Mouse (Mus musculus) yolk sac, embryonic 10.5 days (tissue): ENCODE data around the gene Dpysl5.

Experiments
- DNase-seq: peaks from one replicate; pipeline ENCODE4 v3.0.0-alpha.2; 2017; ENCODE audit warnings: low spot score

Gene Dpysl5

DNA sequence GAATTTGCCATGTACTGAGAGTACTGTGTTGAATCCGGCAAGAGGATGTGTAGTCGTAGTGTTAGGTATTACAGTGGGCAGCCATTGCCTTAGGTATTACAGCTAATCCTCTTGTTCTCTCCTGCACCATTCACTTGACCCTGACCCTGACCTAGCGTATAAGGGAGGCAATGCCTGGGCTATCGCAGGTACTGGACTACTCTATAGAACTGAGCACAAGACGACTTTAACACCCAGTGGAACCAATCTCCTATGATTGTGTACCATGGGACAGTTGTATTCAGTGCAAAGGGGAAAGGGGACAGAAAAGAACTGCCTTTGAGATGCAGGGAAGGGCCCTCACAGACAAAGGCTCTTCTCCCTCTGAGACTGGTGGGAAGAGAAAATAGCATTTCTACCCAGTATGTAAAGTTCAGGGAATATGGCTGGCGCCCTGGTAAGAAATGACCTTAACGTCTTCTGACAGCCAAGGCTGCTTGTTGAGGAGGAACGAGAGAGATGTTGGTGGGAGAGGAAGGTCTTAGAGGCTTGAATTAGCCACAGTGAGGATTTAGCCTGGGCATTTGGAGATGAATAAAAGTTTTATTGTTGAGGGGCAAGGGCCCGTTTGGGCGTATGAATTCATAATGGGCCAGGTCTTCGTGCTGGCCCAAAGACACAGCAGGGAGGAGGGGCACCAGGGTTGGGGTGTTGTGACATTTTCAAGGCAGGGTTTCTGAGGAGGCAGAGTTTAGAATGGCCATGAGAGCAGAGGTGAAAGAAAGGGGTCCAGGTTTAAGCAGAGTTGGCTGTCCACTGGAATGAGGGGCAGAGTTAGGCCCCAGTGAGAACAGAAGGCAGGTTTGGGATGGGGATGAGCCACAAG is 113.0 kb downstream of the Dpysl5 start:
- DNase-seq = no peak

DNA sequence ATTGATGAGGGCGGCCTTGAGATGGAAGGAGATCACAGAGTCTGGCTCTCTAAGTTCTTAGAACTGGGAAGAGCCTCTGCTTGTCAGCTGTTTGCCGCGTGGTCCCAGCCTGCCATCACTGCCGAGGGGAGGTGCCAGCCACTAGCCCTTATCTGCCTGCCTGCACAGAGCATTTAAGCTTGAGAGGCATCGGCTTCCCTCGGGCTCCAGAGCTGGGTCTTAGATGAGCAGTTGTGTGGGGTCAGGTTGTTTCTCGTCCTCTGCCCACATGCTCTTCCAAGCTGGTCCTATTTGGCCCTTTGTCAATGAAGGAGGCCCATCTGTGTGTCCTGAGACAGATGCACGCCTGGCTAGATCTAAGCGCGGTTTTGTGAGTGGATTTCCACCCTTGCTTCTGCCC is 113.8 kb downstream of the Dpysl5 start:
- DNase-seq = no peak

DNA sequence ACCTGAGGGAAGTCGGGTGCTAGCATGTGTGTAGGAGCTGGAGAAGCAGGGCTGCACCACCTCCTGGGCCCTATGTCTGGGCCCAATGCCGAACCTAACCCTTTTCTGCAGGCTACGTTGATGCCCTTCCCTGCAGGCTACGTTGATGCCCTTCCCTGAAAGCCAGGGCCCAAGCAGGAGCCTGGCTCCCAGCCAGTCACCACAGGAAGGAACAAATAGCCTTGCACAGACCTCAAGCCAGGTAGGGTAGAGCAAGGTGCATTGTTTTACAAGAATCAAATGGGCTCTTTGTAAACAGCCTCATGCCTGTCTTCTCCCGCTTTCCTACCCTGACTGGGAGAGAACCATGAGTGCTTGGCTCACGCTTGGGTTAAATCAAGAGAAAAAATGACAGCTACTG is 114.5 kb downstream of the Dpysl5 start:
- no peak for DNase-seq

- peak; percentile 66 for DNase-seq
Observed at GRCm38 (mm10) chr5:30833416-30833815, 122.1 kb downstream of the Dpysl5 start.

GRCm38 (mm10) chr5:30839731-30840130 is 128.4 kb downstream of the Dpysl5 start:
- no peak for DNase-seq

DNA sequence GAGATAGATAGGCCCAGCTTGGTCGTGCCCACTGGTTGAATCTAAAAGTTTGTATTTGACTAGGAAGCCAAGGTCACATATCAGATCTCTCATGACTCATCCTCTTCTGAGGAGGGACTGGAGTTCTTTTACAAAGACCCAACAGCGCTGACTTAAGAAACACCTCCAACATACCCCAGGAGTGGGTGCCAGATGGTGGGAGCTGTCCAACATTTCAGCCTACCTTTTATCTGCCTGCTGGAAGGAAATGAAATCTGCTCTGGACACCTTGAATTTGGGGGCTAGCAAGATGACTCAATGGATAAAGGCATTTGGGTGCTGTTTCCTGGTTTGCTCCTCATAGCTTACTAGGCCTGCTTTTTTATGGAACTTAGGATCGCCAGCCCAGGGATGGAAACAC is 130.5 kb downstream of the Dpysl5 start:
- DNase-seq = no peak
